Mouse (Mus musculus) MEL (cell line): ENCODE data around the gene Ttf2.

Source experiments
- BHLHE40 ChIP-seq: IDR thresholded peaks from 2 replicates; pipeline ENCODE4 v1.6.1; 2012; ENCODE audit warnings: low read depth, mild to moderate bottlenecking, inconsistent platforms, low read length, improper control_type of control experiment, borderline replicate concordance
- CTCF ChIP-seq, 3 experiments: IDR thresholded peaks in 2 of 3; conservative IDR thresholded peaks in 1 of 3; 2 replicates each; pipeline ENCODE4 v1.5.1; 2011 to 2012; ENCODE audit warnings: low read length in 3 of 3, low read depth in 2 of 3, mild to moderate bottlenecking in 2 of 3, improper control_type of control experiment in 1 of 3, inconsistent platforms in 1 of 3, mixed read lengths in 1 of 3, moderate library complexity in 1 of 3; ENCODE audit not compliant: control insufficient read depth in 1 of 3, insufficient read depth in 1 of 3, poor library complexity in 1 of 3, severe bottlenecking in 1 of 3
- E2F4 ChIP-seq: IDR thresholded peaks from 2 replicates; pipeline ENCODE4 v1.6.1; 2011; ENCODE audit warnings: low read depth, low read length, improper control_type of control experiment, borderline replicate concordance
- EP300 ChIP-seq, 2 experiments: IDR thresholded peaks; 2 replicates each; pipeline ENCODE4 v1.6.1; 2011; ENCODE audit warnings: improper control_type of control experiment in 2 of 2, low read length in 2 of 2, low read depth in 1 of 2, mild to moderate bottlenecking in 1 of 2
- GATA1 ChIP-seq: IDR thresholded peaks from 2 replicates; pipeline ENCODE4 v1.6.1; 2011; ENCODE audit warnings: low read depth, low read length, improper control_type of control experiment
- KAT2A ChIP-seq: conservative IDR thresholded peaks from 2 replicates; pipeline ENCODE4 v1.6.1; 2012; ENCODE audit warnings: low read depth, low read length, improper control_type of control experiment, inconsistent platforms
- MAFK ChIP-seq: IDR thresholded peaks from 2 replicates; pipeline ENCODE4 v1.6.1; 2011; ENCODE audit warnings: low read depth, mild to moderate bottlenecking, low read length, improper control_type of control experiment, borderline replicate concordance
- MEF2A ChIP-seq: IDR thresholded peaks from 2 replicates; pipeline ENCODE4 v1.6.1; 2014; ENCODE audit warnings: low read depth, mild to moderate bottlenecking, inconsistent platforms, low read length, improper control_type of control experiment; ENCODE audit not compliant: poor library complexity, insufficient replicate concordance, severe bottlenecking; ENCODE audit errors: extremely low read depth
- MYC ChIP-seq: IDR thresholded peaks from 2 replicates; pipeline ENCODE4 v1.6.1; 2011; ENCODE audit warnings: low read depth, mild to moderate bottlenecking, low read length, improper control_type of control experiment, moderate library complexity
- POLR2A ChIP-seq, 2 experiments: IDR thresholded peaks; 2 replicates each; pipeline ENCODE4 v1.6.1; 2011 to 2012; ENCODE audit warnings: low read length in 2 of 2, mild to moderate bottlenecking in 2 of 2, control low read depth in 1 of 2, improper control_type of control experiment in 1 of 2, low read depth in 1 of 2, moderate library complexity in 1 of 2; ENCODE audit not compliant: control insufficient read depth in 1 of 2, insufficient read depth in 1 of 2, poor library complexity in 1 of 2
- SIN3A ChIP-seq: IDR thresholded peaks from 2 replicates; pipeline ENCODE4 v1.6.1; 2012; ENCODE audit warnings: low read length, improper control_type of control experiment, inconsistent platforms
- TBP ChIP-seq: IDR thresholded peaks from 2 replicates; pipeline ENCODE4 v1.8.0; 2011; ENCODE audit warnings: low read depth, low read length, improper control_type of control experiment
- USF1 ChIP-seq: IDR thresholded peaks from 2 replicates; pipeline ENCODE4 v1.6.1; 2014; ENCODE audit warnings: low read depth, mild to moderate bottlenecking, inconsistent platforms, low read length, improper control_type of control experiment, moderate library complexity
- ZC3H11A ChIP-seq: IDR thresholded peaks from 2 replicates; pipeline ENCODE4 v1.6.1; 2012; ENCODE audit warnings: low read depth, mild to moderate bottlenecking, inconsistent platforms, low read length, improper control_type of control experiment

DNA sequence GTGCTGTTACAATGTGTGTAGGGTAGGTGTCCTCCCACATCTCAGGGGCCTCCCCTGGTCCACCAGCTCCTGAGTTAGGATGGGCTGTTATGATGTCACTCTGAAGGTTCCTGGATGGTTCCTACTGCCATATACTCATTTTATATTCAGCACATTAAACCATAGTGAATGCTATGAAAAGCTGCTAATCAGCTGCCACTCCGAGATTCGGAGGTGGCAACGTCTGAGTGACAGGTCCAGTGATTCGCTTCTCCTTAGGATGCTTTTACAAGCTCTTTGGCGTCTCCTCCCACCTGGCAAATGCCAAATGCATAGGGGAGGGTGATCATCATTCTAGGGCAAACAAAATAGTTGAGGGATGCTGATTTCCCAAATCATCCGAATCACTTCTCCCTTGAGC is 74.0 kb downstream of the Ttf2 start:
- no peak for TF ChIP-seq USF1
- no peak for TF ChIP-seq POLR2A (IDR thresholded peaks at IDR 0.05; ENCODE audit: control insufficient read depth in 1 of 2, insufficient read depth in 1 of 2, low read depth in 1 of 2, low read length in 2 of 2, poor library complexity in 1 of 2)
- TF ChIP-seq CTCF (IDR thresholded peaks at IDR 0.05 in 2 of 3, conservative IDR thresholded peaks at IDR 0.05 in 1 of 3; ENCODE audit: control insufficient read depth in 1 of 3, insufficient read depth in 1 of 3, low read depth in 2 of 3, low read length in 3 of 3, poor library complexity in 1 of 3, severe bottlenecking in 1 of 3), result no peak
- no peak for TF ChIP-seq MYC
- no peak for TF ChIP-seq ZC3H11A
- no peak for TF ChIP-seq KAT2A
- TF ChIP-seq BHLHE40, result no peak
- no peak for TF ChIP-seq SIN3A
- no peak for TF ChIP-seq E2F4
- no peak for TF ChIP-seq EP300 (IDR thresholded peaks at IDR 0.05; ENCODE audit: low read depth in 1 of 2, low read length in 2 of 2)
- no peak for TF ChIP-seq GATA1
- no peak for TF ChIP-seq TBP
- TF ChIP-seq MAFK, result no peak
- no peak for TF ChIP-seq MEF2A
